Mouse (Mus musculus) liver, embryonic 15.5 days (tissue): ENCODE results near the gene Atp6v0c. TPM values are rescaled to one million over a fixed set of nuclear protein-coding genes. Genes with fewer than 3 reads are reported as not detected.

Source experiments
- ATAC-seq: fragments of 200-750 bp; cut with Nextera tagmentation; 2 replicates; pipeline ENCODE4 v1.8.0; 2017; ENCODE audit warnings: moderate number of reproducible peaks, mild to moderate bottlenecking, moderate library complexity; ENCODE audit not compliant: insufficient read depth
- H3K27ac ChIP-seq: fragments of 300-500 bp; sonication (generic); replicated peaks from 2 replicates; pipeline ENCODE4 v1.5.1; 2015; ENCODE audit warnings: mild to moderate bottlenecking, inconsistent platforms
- H3K27me3 ChIP-seq: fragments of 300-500 bp; sonication (generic); 2 replicates; pipeline ENCODE4 v1.6.1; 2015; ENCODE audit warnings: mild to moderate bottlenecking, inconsistent platforms
- H3K36me3 ChIP-seq: fragments of 300-500 bp; sonication (generic); replicated peaks from 2 replicates; pipeline ENCODE4 v1.6.1; 2015; ENCODE audit warnings: moderate library complexity, mild to moderate bottlenecking, inconsistent platforms
- H3K4me1 ChIP-seq: fragments of 300-500 bp; sonication (generic); replicated peaks from 2 replicates; pipeline ENCODE4 v1.6.1; 2015; ENCODE audit warnings: inconsistent platforms
- H3K4me2 ChIP-seq: fragments of 300-500 bp; sonication (generic); 2 replicates; pipeline ENCODE4 v1.6.1; 2015; ENCODE audit warnings: moderate library complexity, mild to moderate bottlenecking, inconsistent platforms
- H3K4me3 ChIP-seq: fragments of 300-500 bp; sonication (generic); replicated peaks from 2 replicates; pipeline ENCODE4 v1.5.1; 2015; ENCODE audit warnings: mild to moderate bottlenecking, inconsistent platforms
- H3K9ac ChIP-seq: fragments of 300-500 bp; sonication (generic); 2 replicates; pipeline ENCODE4 v1.6.1; 2015; ENCODE audit warnings: moderate library complexity, mild to moderate bottlenecking, inconsistent platforms
- H3K9me3 ChIP-seq: fragments of 300-500 bp; sonication (generic); replicated peaks from 2 replicates; pipeline ENCODE4 v1.6.1; 2016; ENCODE audit warnings: inconsistent platforms
- WGBS: fragments of 180-500 bp; shearing (Covaris S2); methylation state at CpG from one replicate; pipeline ENCODE4 v1.1.7; 2015; ENCODE audit warnings: mixed read lengths; ENCODE audit not compliant: insufficient replicate concordance; 5-methylcytosine and 5-hydroxymethylcytosine counted together
- polyA plus RNA-seq: library from polyadenylated mRNA; unstranded; fragments of >200 nt; fragmentation: Nextera tagmentation; extraction: Ambion mirVana; gene quantifications from 2 replicates; pipeline ENCODE4 v1.2.1, GENCODE M21; 2015

Gene Atp6v0c
- polyA plus RNA-seq, 1 experiment from 2014 or later: 362 TPM

GRCm38 (mm10) chr17:24199252-24199651, 29.8 kb upstream of the Atp6v0c start:
- peak overlapping the region; percentile 100 for H3K4me2 ChIP-seq
- peak; percentile 30 for ATAC-seq
- H3K4me1 ChIP-seq: peaks cover 100% of the 10 kb centered on the region

GRCm38 (mm10) chr17:24197032-24197824, 27.7 kb upstream of the Atp6v0c start:
- H3K4me3 ChIP-seq: no peak overlapping the region
- H3K9me3 ChIP-seq: no peaks in the 10 kb centered on the region
- H3K9ac ChIP-seq: no peak overlapping the region
- peaks cover 27% of the 10 kb centered on the region for H3K36me3 ChIP-seq
- 0 out of 2 replicates have a peak, but pooled peaks have one; percentile 16 for ATAC-seq
- H3K4me1 ChIP-seq: peaks cover 100% of the 10 kb centered on the region
- WGBS: 41% methylated on average over 15 of the region's 15 CpGs
- H3K4me2 ChIP-seq: peak overlapping the region; percentile 100
- peak overlapping the region; percentile 42 for H3K27ac ChIP-seq
- no peaks in the 10 kb centered on the region for H3K27me3 ChIP-seq

More at GRCm38 (mm10) chr17:24199252-24199651, 29.8 kb upstream of the Atp6v0c start:
- Histone ChIP-seq H3K27me3 (no peaks in the 10 kb centered on the region), H3K4me3 (peak overlapping the region; percentile 16), H3K9me3 (no peaks in the 10 kb centered on the region), H3K27ac (peak overlapping the region; percentile 99), H3K9ac (peak overlapping the region; percentile 56), H3K36me3 (peaks cover 25% of the 10 kb centered on the region)
- 25% methylated on average over 4 of the region's 4 CpGs for WGBS

GRCm38 (mm10) chr17:24195349-24195748, 25.8 kb upstream of the Atp6v0c start:
- no peak overlapping the region for H3K4me3 ChIP-seq
- 68% methylated on average over 2 of the region's 2 CpGs for WGBS
- H3K36me3 ChIP-seq: peaks cover 19% of the 10 kb centered on the region; the same call in 1 of the 2 replicates
- ATAC-seq: no peak
- H3K27ac ChIP-seq: 0 out of 2 replicates have a peak overlapping the region, but pooled peaks have one; percentile 7
- no peak overlapping the region for H3K9ac ChIP-seq
- H3K4me1 ChIP-seq: peaks cover 98% of the 10 kb centered on the region
- no peaks in the 10 kb centered on the region for H3K9me3 ChIP-seq
- H3K4me2 ChIP-seq: no peak overlapping the region
- no peaks in the 10 kb centered on the region for H3K27me3 ChIP-seq

GRCm38 (mm10) chr17:24193769-24194168, 24.3 kb upstream of the Atp6v0c start:
- H3K4me3 ChIP-seq: no peak overlapping the region
- H3K9me3 ChIP-seq: no peaks in the 10 kb centered on the region
- ATAC-seq: peak; percentile 68
- 70% methylated on average over 5 of the region's 5 CpGs for WGBS
- peaks cover 84% of the 10 kb centered on the region for H3K4me1 ChIP-seq
- peaks cover 28% of the 10 kb centered on the region for H3K36me3 ChIP-seq
- H3K4me2 ChIP-seq: peak overlapping the region; percentile 42
- peak overlapping the region; percentile 22; the same call in 1 of the 2 replicates for H3K9ac ChIP-seq
- peak overlapping the region; percentile 71 for H3K27ac ChIP-seq
- H3K27me3 ChIP-seq: no peaks in the 10 kb centered on the region

- Histone ChIP-seq H3K36me3 (peaks cover 33% of the 10 kb centered on the region), H3K4me1 (peaks cover 79% of the 10 kb centered on the region), H3K4me3 (no peak overlapping the region), H3K4me2 (peak overlapping the region; percentile 42), H3K9me3 (no peaks in the 10 kb centered on the region), H3K9ac (peak overlapping the region; percentile 22; the same call in 1 of the 2 replicates), H3K27ac (peak overlapping the region; percentile 71), H3K27me3 (no peaks in the 10 kb centered on the region)
- WGBS: 83% methylated on average over 8 of the region's 8 CpGs
- ATAC-seq: no peak
Measured at GRCm38 (mm10) chr17:24193268-24193667, 23.8 kb upstream of the Atp6v0c start.

- 60% methylated on average over 8 of the region's 8 CpGs for WGBS
- Histone ChIP-seq H3K27ac (peak overlapping the region; percentile 71), H3K4me3 (no peak overlapping the region), H3K9ac (no peak overlapping the region), H3K36me3 (peaks cover 37% of the 10 kb centered on the region), H3K27me3 (no peaks in the 10 kb centered on the region), H3K4me2 (no peak overlapping the region), H3K9me3 (no peaks in the 10 kb centered on the region), H3K4me1 (peaks cover 75% of the 10 kb centered on the region)
- no peak for ATAC-seq
Measured at GRCm38 (mm10) chr17:24192848-24193247, 23.3 kb upstream of the Atp6v0c start.

GRCm38 (mm10) chr17:24191481-24191880, 22.0 kb upstream of the Atp6v0c start:
- ATAC-seq: no peak
- Histone ChIP-seq H3K4me3 (no peak overlapping the region), H3K9ac (no peak overlapping the region), H3K27me3 (no peaks in the 10 kb centered on the region), H3K27ac (no peak overlapping the region), H3K4me1 (peaks cover 61% of the 10 kb centered on the region), H3K36me3 (peaks cover 44% of the 10 kb centered on the region), H3K9me3 (no peaks in the 10 kb centered on the region), H3K4me2 (no peak overlapping the region)
- 63% methylated on average over 4 of the region's 4 CpGs for WGBS

- 66% methylated on average over 2 of the region's 2 CpGs for WGBS
Measured at GRCm38 (mm10) chr17:24190934-24191333, 21.4 kb upstream of the Atp6v0c start.

GRCm38 (mm10) chr17:24174259-24174658, 4.8 kb upstream of the Atp6v0c start:
- no peaks in the 10 kb centered on the region for H3K27me3 ChIP-seq
- peak overlapping the region; percentile 22; the same call in 1 of the 2 replicates for H3K27ac ChIP-seq
- H3K4me1 ChIP-seq: peaks cover 35% of the 10 kb centered on the region
- no peak overlapping the region for H3K4me2 ChIP-seq
- peaks cover 6% of the 10 kb centered on the region for H3K36me3 ChIP-seq
- H3K9ac ChIP-seq: no peak overlapping the region
- no peak overlapping the region for H3K4me3 ChIP-seq
- no peaks in the 10 kb centered on the region for H3K9me3 ChIP-seq
- no peak for ATAC-seq
- 77% methylated on average over 3 of the region's 3 CpGs for WGBS

More at GRCm38 (mm10) chr17:24190934-24191333, 21.4 kb upstream of the Atp6v0c start:
- peaks cover 55% of the 10 kb centered on the region for H3K4me1 ChIP-seq
- H3K36me3 ChIP-seq: peaks cover 46% of the 10 kb centered on the region
- no peak overlapping the region for H3K9ac ChIP-seq
- ATAC-seq: no peak
- H3K4me3 ChIP-seq: no peak overlapping the region
- no peak overlapping the region for H3K4me2 ChIP-seq
- H3K27ac ChIP-seq: no peak overlapping the region; the same call in 1 of the 2 replicates
- no peaks in the 10 kb centered on the region for H3K27me3 ChIP-seq
- H3K9me3 ChIP-seq: no peaks in the 10 kb centered on the region

GRCm38 (mm10) chr17:24173423-24173822, 3.9 kb upstream of the Atp6v0c start:
- no peak for ATAC-seq
- Histone ChIP-seq H3K4me3 (no peak overlapping the region), H3K9me3 (no peaks in the 10 kb centered on the region), H3K9ac (no peak overlapping the region), H3K4me1 (peaks cover 38% of the 10 kb centered on the region), H3K4me2 (no peak overlapping the region), H3K27ac (peak overlapping the region; percentile 22; the same call in 1 of the 2 replicates), H3K27me3 (no peaks in the 10 kb centered on the region), H3K36me3 (0 out of 2 replicates have a peak, but pooled peaks cover 1% of the 10 kb centered on the region)
- WGBS: 2% methylated on average over 3 of the region's 3 CpGs

GRCm38 (mm10) chr17:24171738-24172137, 2.2 kb upstream of the Atp6v0c start:
- H3K27ac ChIP-seq: 0 out of 2 replicates have a peak overlapping the region, but pooled peaks have one; percentile 98
- WGBS: 70% methylated on average over 4 of the region's 4 CpGs
- H3K9ac ChIP-seq: no peak overlapping the region
- peaks cover 54% of the 10 kb centered on the region for H3K4me1 ChIP-seq
- no peaks in the 10 kb centered on the region for H3K9me3 ChIP-seq
- H3K4me3 ChIP-seq: no peak overlapping the region
- no peak overlapping the region for H3K4me2 ChIP-seq
- no peaks in the 10 kb centered on the region for H3K27me3 ChIP-seq
- no peak for ATAC-seq
- H3K36me3 ChIP-seq: peaks cover 13% of the 10 kb centered on the region
